Mouse (Mus musculus): ENCODE measurements around the gene Fxyd2.

GRCm38 (mm10) chr9:45418252-45418651 lies 18.8 kb downstream of the Fxyd2 start:
- TF ChIP-seq CTCF (IDR thresholded peaks at IDR 0.05; ENCODE audit: low read depth, low read length) (no peak), POLR2A (IDR thresholded peaks at IDR 0.05; ENCODE audit: borderline replicate concordance, low read depth, low read length) (no peak)

Measured in bone marrow macrophage, adult 2 months (primary cell).